Mouse (Mus musculus) WW6 (cell line): ENCODE measurements around the gene Ino80.

Experiments
- DNase-seq: peaks from one replicate; pipeline ENCODE4 v3.0.0-alpha.2; 2013; ENCODE audit warnings: low read depth, low spot score

Gene Ino80

DNA sequence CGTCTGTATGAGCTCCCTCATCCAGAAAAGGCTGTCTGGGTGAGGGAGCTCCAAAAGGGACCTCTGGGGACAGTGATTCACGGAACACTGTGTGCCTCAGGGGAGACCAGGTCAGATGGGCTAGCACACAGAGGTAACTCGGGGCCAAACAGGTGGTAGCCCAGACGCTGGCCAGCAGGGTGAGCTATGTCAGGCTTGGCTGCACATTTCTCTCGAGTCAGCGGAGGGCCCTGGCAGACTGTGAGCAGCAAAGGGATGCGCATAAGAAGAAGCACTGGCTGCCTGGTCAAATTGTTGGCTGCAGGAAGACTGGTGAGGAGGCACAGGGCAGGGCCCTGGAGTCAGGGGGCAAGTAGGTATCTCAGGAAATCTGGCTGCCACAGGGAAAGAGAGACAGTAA, 121.8 kb downstream of the Ino80 start:
- DNase-seq, result no peak

DNA sequence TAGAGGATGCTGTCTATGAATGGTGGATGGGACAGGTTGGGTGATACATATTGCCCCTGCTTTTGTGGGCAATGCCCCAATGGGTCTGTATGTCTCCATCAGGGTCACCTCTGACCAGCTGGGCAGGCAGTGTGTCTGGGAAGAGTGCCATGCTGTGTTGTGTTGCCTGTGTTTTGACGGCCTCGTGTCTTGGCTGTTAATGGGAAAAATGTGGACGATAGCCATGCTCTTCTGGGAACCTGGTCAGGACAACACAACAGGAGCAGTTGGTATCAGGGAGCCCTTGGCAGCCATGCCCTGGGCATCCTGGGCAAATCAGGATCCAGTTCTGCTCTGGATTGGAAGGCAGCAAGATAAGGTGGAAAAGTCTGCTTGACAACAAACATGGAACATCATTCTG, 122.4 kb downstream of the Ino80 start:
- DNase-seq, result no peak

DNA sequence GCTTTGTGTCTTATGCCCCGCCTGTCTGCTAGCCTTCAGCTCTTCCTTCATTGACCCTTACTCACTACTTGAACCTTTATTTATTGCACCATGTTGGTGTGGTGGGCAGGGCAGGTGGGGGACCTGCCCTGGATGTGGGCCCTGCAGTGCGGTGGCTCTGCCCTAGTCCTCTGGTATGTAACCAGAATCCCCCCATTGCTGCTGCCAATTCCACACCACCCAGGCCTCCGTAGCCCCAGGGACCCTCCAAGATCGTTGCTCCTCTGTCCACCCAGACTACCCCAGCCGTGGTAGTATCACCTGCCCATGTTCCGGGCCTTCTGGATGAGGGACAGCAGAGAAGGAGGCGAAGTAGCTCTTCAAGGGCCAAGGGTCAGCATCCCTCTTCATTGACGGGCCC, 123.8 kb downstream of the Ino80 start:
- no peak for DNase-seq

DNA sequence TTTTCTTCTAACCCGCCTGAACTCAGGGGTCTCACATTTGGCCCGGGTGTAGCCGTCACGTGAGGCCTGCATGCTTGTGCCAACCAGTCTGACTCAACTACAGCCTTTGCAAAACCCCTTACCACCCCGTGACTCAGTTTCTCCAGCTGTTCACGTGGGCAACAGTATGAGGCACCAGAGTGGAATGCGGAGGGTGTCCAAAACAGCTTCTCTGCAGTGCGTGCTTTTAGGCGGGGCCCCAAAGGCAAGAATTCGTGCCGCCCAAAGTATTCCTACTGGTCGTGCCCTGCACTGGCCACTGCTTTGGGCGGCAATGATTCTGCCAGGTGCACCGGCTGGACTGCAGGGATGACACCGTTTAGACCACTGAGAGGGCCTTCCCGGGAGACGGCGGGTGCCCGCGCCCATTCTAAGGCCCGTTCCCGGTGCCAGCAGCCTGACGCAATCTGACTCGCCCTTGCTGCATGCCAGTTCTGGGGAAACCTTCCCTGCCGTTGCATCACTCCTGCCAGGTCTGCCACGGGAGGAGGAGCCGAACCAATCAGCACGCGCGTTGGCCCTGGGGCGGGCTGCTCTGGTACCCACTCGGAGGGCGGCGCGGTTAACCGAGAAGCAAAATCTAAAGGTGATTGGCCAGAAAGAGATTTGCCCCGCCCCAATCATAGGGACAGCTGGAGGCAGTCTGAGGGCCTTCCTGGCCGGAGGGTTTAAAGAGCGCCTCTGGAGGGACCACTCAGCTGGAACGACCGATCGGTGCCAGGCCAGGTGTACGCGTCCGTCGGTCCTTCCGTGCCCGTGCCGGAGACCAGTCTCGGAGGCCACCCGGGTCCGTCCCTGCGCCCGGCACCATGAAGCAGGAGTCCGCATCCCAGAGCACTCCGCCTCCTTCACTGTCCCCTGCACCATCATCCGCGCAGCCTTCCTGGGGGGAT, 126.7 kb downstream of the Ino80 start, which contains the start of gene Chac1:
Chac1 (plus strand) TSS at position 675 of the 932 bp plus-strand sequence.
- DNase-seq, result peak; percentile 71

DNA sequence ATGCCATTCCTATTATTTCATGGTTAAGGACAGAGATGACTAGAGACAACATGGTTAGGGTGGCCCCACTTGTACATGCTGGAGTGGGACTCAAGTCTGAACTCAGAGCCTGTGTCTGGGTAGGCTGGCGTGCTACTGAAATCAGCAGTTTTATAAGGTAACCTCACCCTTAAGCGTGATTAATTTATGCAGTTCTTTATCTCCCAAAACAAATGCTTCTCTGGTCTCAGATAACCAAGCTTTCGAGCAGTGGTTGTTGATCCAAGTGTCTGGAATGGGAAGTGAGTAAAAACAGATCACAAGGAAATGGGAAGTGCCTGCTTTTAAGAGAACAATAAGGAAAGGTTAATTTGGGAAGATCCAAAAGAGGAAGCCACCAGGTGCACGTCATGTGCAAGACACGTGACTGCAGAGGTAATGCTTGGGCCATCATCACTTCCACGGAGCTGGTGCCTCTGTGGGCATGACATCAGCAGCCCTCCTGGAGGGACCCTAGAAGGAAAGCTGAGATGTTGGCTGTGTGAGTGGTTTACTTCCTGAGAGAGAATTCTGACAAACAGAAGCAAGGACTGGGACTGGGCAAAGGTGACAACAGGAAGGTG, 132.8 kb downstream of the Ino80 start:
- no peak for DNase-seq

DNA sequence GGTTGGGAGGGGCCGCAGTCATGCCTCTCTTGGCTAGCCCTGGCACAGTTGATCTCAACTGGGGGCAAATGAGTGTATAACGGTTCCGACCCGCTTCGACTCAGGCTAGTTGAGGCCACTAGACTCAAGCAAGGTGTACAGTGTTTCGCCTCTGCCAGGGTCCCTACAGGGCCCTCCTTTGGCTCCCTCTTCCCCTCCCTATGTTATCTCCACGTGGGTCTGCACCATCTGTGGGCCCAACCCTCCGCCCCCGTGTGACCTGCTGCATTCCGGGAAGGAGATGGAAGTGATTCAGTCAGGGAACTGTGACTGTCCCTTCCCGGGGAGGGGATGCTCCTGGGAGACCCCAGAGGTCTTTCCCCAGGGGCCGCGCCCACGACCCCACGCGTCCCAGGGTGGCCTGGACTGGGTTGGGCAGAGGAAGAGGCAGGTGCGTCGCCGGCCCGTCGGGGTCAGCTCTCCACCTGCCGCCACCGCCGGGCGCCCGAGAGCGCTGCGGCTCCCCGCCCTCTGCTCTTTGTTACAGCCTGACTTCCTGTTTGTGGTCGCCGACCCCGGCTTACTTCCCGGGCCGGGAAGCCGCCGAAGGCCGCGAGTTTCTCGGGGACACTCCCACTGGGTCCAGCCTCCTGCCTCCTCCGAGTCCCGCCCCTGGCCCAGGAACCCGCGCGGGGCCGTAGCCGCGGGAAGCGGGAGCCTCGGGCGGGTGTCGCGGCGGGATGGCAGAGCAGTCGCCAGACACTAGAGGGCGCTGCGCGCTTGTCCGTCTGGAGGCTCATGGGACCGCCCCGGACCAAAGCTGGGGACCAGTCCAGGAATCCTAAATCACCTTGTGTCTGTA, 139.8 kb downstream of the Ino80 start:
- no peak for DNase-seq

DNA sequence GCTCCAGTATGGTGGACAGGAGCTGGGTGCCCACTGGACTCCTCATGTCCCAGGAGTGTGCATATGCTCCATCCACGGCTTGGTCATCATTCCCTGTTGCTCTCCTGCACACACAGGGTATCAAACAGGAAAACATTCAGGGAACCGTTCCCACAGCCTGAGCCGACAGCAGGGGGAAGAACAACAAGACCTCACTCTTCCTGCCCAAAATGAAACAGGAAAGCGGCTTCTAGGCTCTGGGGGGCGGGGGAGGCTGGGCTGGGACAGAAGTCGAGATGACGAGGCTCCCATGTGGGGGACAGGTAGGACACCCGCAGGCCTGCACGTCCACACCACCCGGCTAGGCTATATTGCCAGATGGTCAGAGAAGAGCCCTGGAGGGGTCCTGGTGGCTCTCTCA, 141.0 kb downstream of the Ino80 start:
- no peak for DNase-seq

DNA sequence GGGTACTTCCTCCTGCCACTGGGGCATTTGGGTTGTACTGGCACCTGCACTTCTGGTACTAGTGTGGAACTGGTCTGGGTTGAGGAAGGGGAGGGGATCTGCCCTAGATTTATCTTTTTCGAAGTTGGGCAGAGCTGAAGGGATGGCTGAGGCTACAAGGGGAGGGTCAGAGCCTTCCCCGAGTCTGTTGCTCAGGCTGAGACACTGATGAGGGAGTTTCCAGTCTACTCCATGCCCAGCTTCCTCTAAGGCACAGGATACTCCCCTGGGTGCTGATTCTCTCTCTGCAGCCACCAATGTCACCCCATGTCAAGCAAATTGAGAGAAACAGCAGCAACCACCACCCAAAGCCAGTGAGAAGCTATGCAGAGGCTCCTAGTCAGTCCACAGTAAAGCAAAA, 141.5 kb downstream of the Ino80 start:
- DNase-seq, result no peak

DNA sequence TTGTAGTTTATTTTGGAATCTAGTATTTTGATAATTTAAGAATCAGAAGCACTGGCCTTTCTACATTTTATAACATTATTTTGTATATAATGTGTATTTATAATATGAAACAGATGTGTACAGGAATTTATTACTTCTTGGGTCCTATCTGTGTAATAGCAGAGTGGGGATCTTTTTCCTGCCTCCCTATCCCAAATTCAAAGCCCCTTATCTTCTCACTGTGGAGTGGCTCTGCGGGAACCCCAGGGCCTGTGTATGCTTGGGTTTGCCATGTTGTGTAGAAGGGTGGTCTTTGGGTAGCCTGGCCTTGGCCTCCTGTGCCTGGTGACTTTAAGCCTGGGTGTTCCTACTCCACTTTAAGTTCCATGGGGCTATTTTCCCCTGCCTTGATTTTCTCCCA, 142.0 kb downstream of the Ino80 start:
- DNase-seq, result no peak

DNA sequence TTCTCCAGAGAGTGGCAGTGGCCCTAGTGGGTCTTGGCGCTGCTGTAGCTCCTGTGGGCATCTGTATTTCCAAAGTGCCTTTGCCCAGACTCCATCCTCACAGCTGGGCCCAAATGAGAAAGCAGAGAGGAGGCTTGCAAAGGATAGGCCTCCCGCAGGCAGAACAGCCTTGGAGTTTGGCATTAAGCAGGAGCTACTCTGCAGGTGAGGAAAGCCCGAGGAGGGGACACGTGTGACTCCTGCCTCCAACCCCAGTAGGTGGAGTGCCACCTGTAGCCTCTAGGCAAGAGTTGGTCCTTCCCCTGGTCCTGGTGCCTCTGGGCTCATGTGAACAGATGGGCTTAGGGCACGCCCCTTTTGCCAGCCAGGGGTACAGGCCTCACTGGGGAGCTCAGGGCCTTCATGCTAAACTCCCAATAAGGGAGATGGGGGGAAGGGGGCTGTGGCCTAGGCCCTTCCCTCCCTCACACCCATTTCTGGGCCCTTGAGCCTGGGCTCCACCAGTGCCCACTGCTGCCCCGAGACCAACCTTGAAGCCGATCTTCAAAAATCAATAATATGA, 142.4 kb downstream of the Ino80 start:
- no peak for DNase-seq

DNA sequence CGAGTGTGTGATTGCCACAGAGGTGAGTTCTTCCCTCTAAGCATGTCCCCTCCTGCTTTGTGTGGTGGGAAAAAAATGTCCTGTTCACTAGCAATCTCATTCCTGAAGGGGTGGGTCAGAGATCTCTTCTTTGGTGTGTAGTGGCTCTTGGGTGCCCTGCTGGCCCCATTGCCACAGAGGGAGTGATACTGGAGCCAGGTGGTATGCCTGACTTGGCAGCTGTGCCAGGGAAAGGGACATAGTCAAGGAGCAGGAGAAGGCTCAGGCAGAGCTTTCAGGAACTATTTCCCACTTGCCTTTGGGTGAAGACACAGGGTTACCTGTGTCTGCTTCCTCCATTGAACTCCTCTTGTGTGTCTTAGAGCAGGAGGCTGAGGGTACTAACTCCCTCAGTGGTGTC, 143.4 kb downstream of the Ino80 start:
- DNase-seq, result no peak

DNA sequence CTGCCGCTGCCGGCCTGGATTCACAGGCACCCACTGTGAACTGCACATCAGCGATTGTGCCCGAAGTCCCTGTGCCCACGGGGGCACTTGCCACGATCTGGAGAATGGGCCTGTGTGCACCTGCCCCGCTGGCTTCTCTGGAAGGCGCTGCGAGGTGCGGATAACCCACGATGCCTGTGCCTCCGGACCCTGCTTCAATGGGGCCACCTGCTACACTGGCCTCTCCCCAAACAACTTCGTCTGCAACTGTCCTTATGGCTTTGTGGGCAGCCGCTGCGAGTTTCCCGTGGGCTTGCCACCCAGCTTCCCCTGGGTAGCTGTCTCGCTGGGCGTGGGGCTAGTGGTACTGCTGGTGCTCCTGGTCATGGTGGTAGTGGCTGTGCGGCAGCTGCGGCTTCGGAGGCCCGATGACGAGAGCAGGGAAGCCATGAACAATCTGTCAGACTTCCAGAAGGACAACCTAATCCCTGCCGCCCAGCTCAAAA, 145.3 kb downstream of the Ino80 start:
- DNase-seq, result no peak

DNA sequence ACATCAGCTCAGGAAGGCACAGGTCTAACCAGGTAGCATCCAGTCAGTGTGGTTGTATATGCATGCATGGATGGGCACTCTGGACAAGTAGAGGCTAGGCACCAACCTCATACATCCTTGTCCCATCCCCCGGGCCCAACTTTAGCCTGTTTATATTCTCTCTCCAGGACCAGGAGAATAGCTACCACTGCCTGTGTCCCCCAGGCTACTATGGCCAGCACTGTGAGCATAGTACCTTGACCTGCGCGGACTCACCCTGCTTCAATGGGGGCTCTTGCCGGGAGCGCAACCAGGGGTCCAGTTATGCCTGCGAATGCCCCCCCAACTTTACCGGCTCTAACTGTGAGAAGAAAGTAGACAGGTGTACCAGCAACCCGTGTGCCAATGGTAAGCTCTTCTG, 146.7 kb downstream of the Ino80 start:
- no peak for DNase-seq

DNA sequence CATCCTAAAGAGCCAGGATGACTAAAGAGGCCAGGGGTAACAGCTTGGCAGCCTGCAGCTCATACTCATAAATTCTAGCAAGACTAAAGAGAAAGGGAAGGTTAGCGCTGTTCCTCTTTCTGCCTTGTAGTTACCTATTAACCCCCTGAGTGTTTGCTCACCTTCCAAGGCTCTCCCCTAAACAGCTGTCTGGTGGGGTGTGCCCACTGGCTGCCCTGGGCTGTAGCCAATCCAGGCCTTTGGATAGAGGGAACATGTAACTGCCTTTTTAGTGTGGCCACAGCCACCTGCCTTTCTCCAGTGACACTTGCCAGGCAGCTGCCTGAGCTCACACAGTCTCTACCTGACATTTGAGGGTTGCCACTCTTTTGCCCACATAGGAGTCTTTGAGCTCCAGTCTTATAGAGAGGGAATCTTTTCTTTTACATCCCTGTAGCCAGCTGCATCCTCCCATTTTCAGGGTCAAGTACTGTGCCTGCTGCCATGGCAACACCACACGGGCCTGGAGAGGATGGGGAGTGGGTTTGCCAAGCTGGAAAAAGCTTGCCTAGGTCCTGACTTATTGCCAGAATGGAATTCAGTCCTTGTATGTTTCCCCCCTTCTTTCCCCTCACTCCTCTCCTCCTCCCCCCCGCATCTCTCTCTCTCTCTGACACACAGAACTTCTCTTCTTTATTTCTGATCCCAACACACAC, 148.2 kb downstream of the Ino80 start:
- no peak for DNase-seq

DNA sequence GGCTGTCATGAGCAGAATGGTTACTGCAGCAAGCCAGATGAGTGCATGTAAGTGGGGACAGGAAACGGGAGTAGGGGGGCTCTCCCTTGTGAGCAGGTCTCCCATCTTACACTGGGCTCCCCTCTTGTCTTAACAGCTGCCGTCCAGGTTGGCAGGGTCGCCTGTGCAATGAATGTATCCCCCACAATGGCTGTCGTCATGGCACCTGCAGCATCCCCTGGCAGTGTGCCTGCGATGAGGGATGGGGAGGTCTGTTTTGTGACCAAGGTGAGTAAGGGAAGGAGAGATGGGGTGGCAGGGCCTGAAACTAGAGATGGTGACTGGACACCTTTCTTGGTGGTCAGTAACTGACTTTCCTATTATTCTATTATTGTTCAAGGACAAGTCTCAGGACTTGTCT, 148.9 kb downstream of the Ino80 start:
- no peak for DNase-seq

DNA sequence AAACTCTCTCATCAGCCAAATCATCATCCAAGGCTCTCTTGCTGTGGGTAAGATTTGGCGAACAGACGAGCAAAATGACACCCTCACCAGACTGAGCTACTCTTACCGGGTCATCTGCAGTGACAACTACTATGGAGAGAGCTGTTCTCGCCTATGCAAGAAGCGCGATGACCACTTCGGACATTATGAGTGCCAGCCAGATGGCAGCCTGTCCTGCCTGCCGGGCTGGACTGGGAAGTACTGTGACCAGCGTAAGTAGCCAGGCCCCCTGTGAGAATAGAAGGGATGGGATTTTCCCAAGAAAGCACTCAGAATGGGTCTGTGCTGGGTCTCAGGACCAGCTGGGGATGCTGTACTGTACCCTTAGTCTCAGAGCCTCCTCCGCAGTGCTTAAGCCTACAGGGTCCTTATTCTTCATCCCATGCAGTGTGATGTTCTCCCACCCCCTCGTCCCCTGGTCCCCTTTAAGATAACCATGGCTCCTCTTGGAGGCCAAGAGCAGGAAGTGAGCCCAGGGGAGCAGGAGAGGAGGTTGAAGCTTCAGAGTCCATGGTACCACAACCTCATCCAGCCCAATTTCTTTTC, 149.5 kb downstream of the Ino80 start:
- DNase-seq, result no peak

DNA sequence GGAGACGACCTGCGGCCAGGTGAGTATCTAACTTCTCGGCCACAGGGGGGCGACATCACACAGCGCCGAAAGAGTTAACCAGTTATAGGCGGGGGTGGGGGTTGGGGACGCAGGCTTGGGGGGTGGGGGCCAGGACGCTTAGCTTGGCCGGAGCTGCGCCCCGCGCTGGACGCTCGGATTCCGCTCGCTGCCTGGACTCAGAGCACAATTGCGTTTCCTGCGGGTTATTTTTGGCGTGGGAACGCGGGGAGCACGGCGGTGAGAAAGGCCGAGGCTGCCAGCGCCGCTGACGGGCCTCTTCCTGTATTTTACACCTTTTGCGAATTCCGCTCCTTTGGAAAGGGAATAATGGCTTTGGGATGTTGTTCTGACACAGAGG, 150.4 kb downstream of the Ino80 start:
- no peak for DNase-seq

DNA sequence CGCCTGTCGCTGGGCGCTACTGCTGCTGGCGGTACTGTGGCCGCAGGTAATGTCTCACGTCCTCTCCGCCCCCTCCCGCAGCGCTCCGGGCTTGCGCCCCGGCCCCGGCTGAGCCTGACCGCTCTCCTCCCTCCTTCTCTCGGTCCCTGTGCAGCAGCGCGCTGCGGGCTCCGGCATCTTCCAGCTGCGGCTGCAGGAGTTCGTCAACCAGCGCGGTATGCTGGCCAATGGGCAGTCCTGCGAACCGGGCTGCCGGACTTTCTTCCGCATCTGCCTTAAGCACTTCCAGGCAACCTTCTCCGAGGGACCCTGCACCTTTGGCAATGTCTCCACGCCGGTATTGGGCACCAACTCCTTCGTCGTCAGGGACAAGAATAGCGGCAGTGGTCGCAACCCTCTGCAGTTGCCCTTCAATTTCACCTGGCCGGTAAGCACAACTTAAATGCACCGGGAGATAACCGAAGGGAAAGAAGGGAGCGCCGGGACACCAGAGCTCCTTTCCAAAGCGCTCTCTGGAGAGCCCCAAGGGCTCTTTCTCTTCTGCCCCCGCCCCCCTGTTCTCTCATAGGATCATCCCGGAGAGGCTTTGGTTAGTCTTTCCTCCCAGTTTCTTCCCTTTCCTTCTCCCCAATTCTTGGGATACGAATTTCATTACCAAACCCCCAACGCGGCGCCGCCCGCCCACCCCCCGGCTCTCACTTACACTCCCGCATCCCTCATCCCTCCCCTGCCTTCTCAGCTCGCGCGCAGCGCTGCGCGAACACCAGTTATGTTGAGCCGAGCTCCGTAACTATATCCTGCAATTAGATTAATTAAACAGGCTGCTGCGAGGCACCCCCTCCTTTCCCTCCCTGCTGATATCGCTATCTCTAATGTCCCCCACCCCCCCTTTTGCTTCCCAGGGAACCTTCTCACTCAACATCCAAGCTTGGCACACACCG, 151.1 kb downstream of the Ino80 start:
- DNase-seq, result no peak

DNA sequence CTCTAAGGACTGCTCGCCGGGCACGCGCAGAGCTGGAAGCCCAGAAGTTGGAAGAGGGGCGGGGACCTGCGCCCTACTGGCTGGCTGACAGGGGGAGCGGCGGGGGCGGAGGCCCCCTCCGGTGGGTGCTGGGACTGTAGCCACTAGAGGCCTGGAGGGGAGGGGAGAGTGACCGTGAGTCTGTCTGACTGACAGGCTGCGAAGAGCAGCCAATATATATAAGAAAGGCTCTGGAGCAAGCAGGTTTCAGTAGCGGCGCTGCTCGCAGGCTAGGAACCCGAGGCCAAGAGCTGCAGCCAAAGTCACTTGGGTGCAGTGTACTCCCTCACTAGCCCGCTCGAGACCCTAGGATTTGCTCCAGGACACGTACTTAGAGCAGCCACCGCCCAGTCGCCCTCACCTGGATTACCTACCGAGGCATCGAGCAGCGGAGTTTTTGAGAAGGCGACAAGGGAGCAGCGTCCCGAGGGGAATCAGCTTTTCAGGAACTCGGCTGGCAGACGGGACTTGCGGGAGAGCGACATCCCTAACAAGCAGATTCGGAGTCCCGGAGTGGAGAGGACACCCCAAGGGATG, 151.8 kb downstream of the Ino80 start, which contains the start of gene Dll4:
Dll4 (plus strand) TSS at position 217 of the 576 bp plus-strand sequence.
- no peak for DNase-seq
